Mouse (Mus musculus): ENCODE measurements around the gene Ano6. TPM values are rescaled to one million over a fixed set of nuclear protein-coding genes. Genes with fewer than 3 reads are reported as not detected.
A peak's percentile ranks its signal among the peaks of the same experiment; 100 is the strongest.

Gene Ano6
- polyA plus RNA-seq, 1 experiment from 2014 or later, result 54.0 TPM

- ATAC-seq (replicated peaks; ENCODE audit: low FRiP score), result no peak
- 91% methylated on average over 6 of the region's 6 CpGs for WGBS
- no peak overlapping the region for H3K4me3 ChIP-seq (replicated peaks)
- peaks cover 10% of the 10 kb centered on the region for H3K4me1 ChIP-seq
- no peaks in the 10 kb centered on the region for H3K9me3 ChIP-seq (replicated peaks)
- peaks cover 72% of the 10 kb centered on the region for H3K36me3 ChIP-seq
- H3K27me3 ChIP-seq, result no peaks in the 10 kb centered on the region
- H3K27ac ChIP-seq, result no peak overlapping the region
- H3K9ac ChIP-seq, result no peak overlapping the region
- no peak overlapping the region for H3K4me2 ChIP-seq
Observed at GRCm38 (mm10) chr15:95969596-95969995, 179.0 kb downstream of the Ano6 start.

GRCm38 (mm10) chr15:95970176-95970575 lies 179.5 kb downstream of the Ano6 start:
- H3K9me3 ChIP-seq (replicated peaks), result no peaks in the 10 kb centered on the region
- no peaks in the 10 kb centered on the region for H3K27me3 ChIP-seq
- 89% methylated on average over 5 of the region's 5 CpGs for WGBS
- H3K27ac ChIP-seq, result no peak overlapping the region
- peaks cover 15% of the 10 kb centered on the region for H3K4me1 ChIP-seq
- H3K9ac ChIP-seq, result no peak overlapping the region
- peaks cover 72% of the 10 kb centered on the region for H3K36me3 ChIP-seq
- ATAC-seq (replicated peaks; ENCODE audit: low FRiP score), result no peak
- H3K4me2 ChIP-seq, result no peak overlapping the region
- H3K4me3 ChIP-seq (replicated peaks), result no peak overlapping the region

GRCm38 (mm10) chr15:95970691-95971090 lies 180.0 kb downstream of the Ano6 start:
- H3K4me2 ChIP-seq, result no peak overlapping the region
- H3K9ac ChIP-seq, result no peak overlapping the region
- peaks cover 15% of the 10 kb centered on the region for H3K4me1 ChIP-seq
- no peaks in the 10 kb centered on the region for H3K27me3 ChIP-seq
- WGBS, result 91% methylated on average over 7 of the region's 7 CpGs
- peaks cover 69% of the 10 kb centered on the region for H3K36me3 ChIP-seq
- ATAC-seq (replicated peaks; ENCODE audit: low FRiP score), result no peak
- H3K9me3 ChIP-seq (replicated peaks), result no peaks in the 10 kb centered on the region
- no peak overlapping the region for H3K27ac ChIP-seq
- H3K4me3 ChIP-seq (replicated peaks), result no peak overlapping the region

GRCm38 (mm10) chr15:95971302-95971701 lies 180.7 kb downstream of the Ano6 start:
- H3K36me3 ChIP-seq, result peaks cover 63% of the 10 kb centered on the region
- no peak overlapping the region for H3K4me2 ChIP-seq
- H3K9ac ChIP-seq, result no peak overlapping the region
- H3K4me3 ChIP-seq (replicated peaks), result no peak overlapping the region
- H3K9me3 ChIP-seq (replicated peaks), result no peaks in the 10 kb centered on the region
- no peaks in the 10 kb centered on the region for H3K27me3 ChIP-seq
- 93% methylated on average over 8 of the region's 8 CpGs for WGBS
- ATAC-seq (replicated peaks; ENCODE audit: low FRiP score), result no peak
- H3K27ac ChIP-seq, result no peak overlapping the region
- peaks cover 15% of the 10 kb centered on the region for H3K4me1 ChIP-seq

DNA sequence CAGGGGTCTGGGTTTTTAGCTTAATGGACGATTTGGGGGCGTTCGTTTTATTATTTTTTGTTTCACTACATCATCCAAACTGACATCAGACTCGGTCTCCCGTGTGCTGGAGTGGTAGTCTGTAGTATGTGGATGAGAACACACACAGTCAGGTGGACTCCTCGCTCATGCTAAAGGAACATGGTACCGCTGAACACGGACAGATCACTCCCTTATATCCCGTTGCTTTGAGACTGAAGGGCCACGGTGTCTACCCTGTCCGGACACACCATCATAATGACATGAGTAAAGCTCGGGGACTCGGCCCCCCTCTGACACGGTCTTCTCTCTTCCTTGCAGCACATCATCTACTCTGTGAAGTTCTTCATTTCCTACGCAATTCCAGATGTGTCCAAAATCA lies 181.5 kb downstream of the Ano6 start:
- 94% methylated on average over 15 of the region's 15 CpGs for WGBS
- no peak overlapping the region for H3K4me3 ChIP-seq (replicated peaks)
- no peak overlapping the region for H3K9ac ChIP-seq
- H3K4me1 ChIP-seq, result peaks cover 17% of the 10 kb centered on the region
- no peaks in the 10 kb centered on the region for H3K9me3 ChIP-seq (replicated peaks)
- H3K4me2 ChIP-seq, result no peak overlapping the region
- no peak overlapping the region for H3K27ac ChIP-seq
- H3K36me3 ChIP-seq, result peaks cover 60% of the 10 kb centered on the region
- H3K27me3 ChIP-seq, result no peaks in the 10 kb centered on the region
- no peak for ATAC-seq (replicated peaks; ENCODE audit: low FRiP score)

- peaks cover 18% of the 10 kb centered on the region for H3K4me1 ChIP-seq
- H3K27me3 ChIP-seq, result no peaks in the 10 kb centered on the region
- no peak overlapping the region for H3K4me3 ChIP-seq (replicated peaks)
- no peak overlapping the region for H3K4me2 ChIP-seq
- no peak for ATAC-seq (replicated peaks; ENCODE audit: low FRiP score)
- H3K9me3 ChIP-seq (replicated peaks), result no peaks in the 10 kb centered on the region
- WGBS, result 94% methylated on average over 12 of the region's 12 CpGs
- no peak overlapping the region for H3K9ac ChIP-seq
- peaks cover 55% of the 10 kb centered on the region for H3K36me3 ChIP-seq
- no peak overlapping the region for H3K27ac ChIP-seq
Observed at GRCm38 (mm10) chr15:95972621-95973020, 182.0 kb downstream of the Ano6 start.

DNA sequence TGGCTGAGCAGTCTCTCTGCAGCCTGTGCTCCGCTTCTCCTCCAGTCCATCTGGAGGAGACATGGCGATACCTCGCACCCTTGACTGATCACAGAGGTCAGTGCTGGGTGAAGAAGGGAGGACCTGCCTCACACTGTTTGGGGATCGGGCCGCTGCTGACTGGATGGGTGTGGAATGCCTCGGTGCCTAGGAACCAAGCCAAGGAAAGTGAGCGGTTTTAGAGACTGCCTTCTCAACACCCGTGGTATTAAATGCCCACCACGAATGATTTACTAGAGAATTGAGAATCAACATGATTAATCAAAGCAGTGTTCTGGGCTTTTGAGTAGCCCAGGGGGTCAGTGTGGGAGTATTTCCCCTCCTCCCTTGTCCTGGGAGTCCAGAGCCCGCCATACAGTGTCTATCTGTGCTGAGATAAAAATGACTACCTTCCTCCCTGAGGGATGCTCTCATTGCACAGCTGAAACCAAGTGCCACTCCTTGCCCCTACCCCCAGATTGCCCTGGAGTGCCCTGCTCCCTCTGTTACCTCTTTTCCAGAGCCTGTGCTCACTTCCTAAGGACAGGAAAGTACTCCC lies 183.5 kb downstream of the Ano6 start:
- ATAC-seq (replicated peaks; ENCODE audit: low FRiP score), result peak; percentile 94
- H3K27ac ChIP-seq, result peak overlapping the region; percentile 62
- WGBS, result 27% methylated on average over 10 of the region's 10 CpGs
- no peak overlapping the region for H3K4me2 ChIP-seq
- peaks cover 42% of the 10 kb centered on the region for H3K36me3 ChIP-seq
- no peaks in the 10 kb centered on the region for H3K9me3 ChIP-seq (replicated peaks)
- peaks cover 18% of the 10 kb centered on the region for H3K4me1 ChIP-seq
- no peak overlapping the region for H3K4me3 ChIP-seq (replicated peaks)
- H3K27me3 ChIP-seq, result no peaks in the 10 kb centered on the region
- H3K9ac ChIP-seq, result no peak overlapping the region

GRCm38 (mm10) chr15:95976156-95976876 lies 185.7 kb downstream of the Ano6 start:
- H3K4me2 ChIP-seq, result no peak overlapping the region
- no peaks in the 10 kb centered on the region for H3K27me3 ChIP-seq
- no peaks in the 10 kb centered on the region for H3K9me3 ChIP-seq (replicated peaks)
- H3K36me3 ChIP-seq, result peaks cover 22% of the 10 kb centered on the region
- no peak for ATAC-seq (replicated peaks; ENCODE audit: low FRiP score)
- H3K4me3 ChIP-seq (replicated peaks), result no peak overlapping the region
- no peak overlapping the region for H3K27ac ChIP-seq
- H3K9ac ChIP-seq, result no peak overlapping the region
- 47% methylated on average over 4 of the region's 4 CpGs for WGBS
- peaks cover 18% of the 10 kb centered on the region for H3K4me1 ChIP-seq

GRCm38 (mm10) chr15:95977169-95977938 lies 186.7 kb downstream of the Ano6 start:
- ATAC-seq (replicated peaks; ENCODE audit: low FRiP score), result no peak
- H3K9ac ChIP-seq, result no peak overlapping the region
- no peak overlapping the region for H3K27ac ChIP-seq
- peaks cover 18% of the 10 kb centered on the region for H3K4me1 ChIP-seq
- no peak overlapping the region for H3K4me3 ChIP-seq (replicated peaks)
- H3K9me3 ChIP-seq (replicated peaks), result no peaks in the 10 kb centered on the region
- peaks cover 12% of the 10 kb centered on the region for H3K36me3 ChIP-seq
- 78% methylated on average over 8 of the region's 8 CpGs for WGBS
- H3K27me3 ChIP-seq, result no peaks in the 10 kb centered on the region
- H3K4me2 ChIP-seq, result no peak overlapping the region

DNA sequence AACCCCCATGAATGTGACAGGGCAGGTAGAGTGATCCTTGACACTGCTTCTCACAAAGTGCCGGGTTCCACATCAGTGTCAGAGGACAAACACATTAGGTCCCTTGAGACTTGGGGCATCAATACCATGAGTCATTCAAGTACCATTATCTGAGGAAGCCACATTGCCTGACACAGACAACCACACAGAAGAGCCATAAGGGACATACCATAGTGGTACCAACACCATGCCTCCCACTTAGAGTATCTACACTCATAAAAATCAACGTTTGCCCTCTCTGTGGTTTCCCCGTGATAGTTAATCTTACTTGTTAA lies 187.3 kb downstream of the Ano6 start:
- 87% methylated on average over 3 of the region's 3 CpGs for WGBS
- Histone ChIP-seq H3K4me3 (replicated peaks) (no peak overlapping the region), H3K4me2 (no peak overlapping the region), H3K9ac (no peak overlapping the region), H3K9me3 (replicated peaks) (no peaks in the 10 kb centered on the region), H3K27me3 (no peaks in the 10 kb centered on the region), H3K4me1 (peaks cover 18% of the 10 kb centered on the region), H3K36me3 (peaks cover 6% of the 10 kb centered on the region; the same call in 1 of the 2 replicates), H3K27ac (no peak overlapping the region)
- ATAC-seq (replicated peaks; ENCODE audit: low FRiP score), result no peak

DNA sequence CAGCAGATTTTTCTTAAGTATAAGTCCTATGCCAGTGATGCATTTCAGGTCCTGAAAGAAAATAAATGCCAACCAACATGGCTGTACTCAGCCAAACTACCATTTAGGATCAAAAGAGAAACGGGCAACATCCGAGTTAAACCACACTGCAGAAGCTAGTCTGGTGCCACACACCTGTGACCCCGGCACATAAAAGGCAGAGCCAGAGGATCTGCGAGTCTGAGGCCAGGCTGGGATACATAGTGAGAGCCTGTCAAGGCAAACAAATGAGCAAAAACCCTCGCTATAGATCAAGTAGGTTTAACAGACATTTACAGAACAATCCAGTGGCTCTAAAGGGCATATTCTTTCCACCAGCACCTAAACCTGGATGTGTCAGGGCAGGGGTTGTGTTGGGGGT lies 190.0 kb downstream of the Ano6 start:
- ATAC-seq (replicated peaks; ENCODE audit: low FRiP score), result no peak
- Histone ChIP-seq H3K9me3 (replicated peaks) (no peaks in the 10 kb centered on the region), H3K4me2 (no peak overlapping the region), H3K36me3 (no peaks in the 10 kb centered on the region), H3K27me3 (no peaks in the 10 kb centered on the region), H3K9ac (no peak overlapping the region), H3K4me1 (peaks cover 3% of the 10 kb centered on the region; the same call in 1 of the 2 replicates), H3K27ac (no peak overlapping the region), H3K4me3 (replicated peaks) (no peak overlapping the region)
- WGBS, result 55% methylated on average over 5 of the region's 5 CpGs

DNA sequence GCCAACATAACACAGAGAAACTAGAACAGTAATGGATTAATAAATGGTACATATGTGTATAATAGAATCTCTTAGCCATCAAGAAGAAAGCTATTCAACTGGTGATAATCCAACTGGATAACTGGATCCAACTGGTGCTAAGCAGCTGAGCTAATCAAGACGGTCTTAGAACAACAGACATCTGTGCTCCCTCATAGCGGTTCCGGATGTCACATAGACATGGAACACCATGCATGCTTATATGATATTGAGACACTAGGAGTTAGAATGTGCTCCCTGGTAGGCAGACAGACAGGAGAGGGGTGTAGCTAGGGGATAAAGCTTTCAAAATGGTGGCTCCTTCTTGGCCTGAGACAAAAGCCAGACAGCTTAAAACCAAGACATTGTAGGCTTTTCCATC lies 197.3 kb downstream of the Ano6 start:
- H3K27me3 ChIP-seq, result no peaks in the 10 kb centered on the region
- no peak overlapping the region for H3K4me3 ChIP-seq (replicated peaks)
- 90% methylated on average over 3 of the region's 3 CpGs for WGBS
- H3K4me1 ChIP-seq, result no peaks in the 10 kb centered on the region
- peaks cover 5% of the 10 kb centered on the region for H3K9me3 ChIP-seq (replicated peaks)
- H3K9ac ChIP-seq, result no peak overlapping the region
- no peaks in the 10 kb centered on the region for H3K36me3 ChIP-seq
- no peak overlapping the region for H3K4me2 ChIP-seq
- no peak overlapping the region for H3K27ac ChIP-seq
- ATAC-seq (replicated peaks; ENCODE audit: low FRiP score), result no peak

Data from kidney, embryonic 15.5 days (tissue).